Mouse (Mus musculus): ENCODE measurements around the gene Pik3c2b. TPM values are rescaled to one million over a fixed set of nuclear protein-coding genes. Genes with fewer than 3 reads are reported as not detected.

The Pik3c2b gene
- 7.1 TPM in 2 replicates for polyA plus RNA-seq (2014; fragmentation: Nextera tagmentation; extraction: Ambion mirVana)

GRCm38 (mm10) chr1:133045011-133045860 is at the start of gene Pik3c2b:
Pik3c2b (plus strand) TSS chr1:133045667.
- H3K4me2 ChIP-seq = peak within 1 kb of the TSS; percentile 97
- no peak for DNase-seq
- 2% methylated on average over 15 of the region's 15 CpGs for WGBS

GRCm38 (mm10) chr1:133000347-133000746 is 45.1 kb upstream of the Pik3c2b start:
- Histone ChIP-seq H3K27me3 (ENCODE audit: insufficient read depth, low read length) (no peaks in the 10 kb centered on the region), H3K4me2 (no peak overlapping the region), H3K4me1 (ENCODE audit: insufficient read depth) (no peaks in the 10 kb centered on the region), H3K9ac (no peak overlapping the region), H3K36me3 (ENCODE audit: insufficient read depth) (peaks cover 91% of the 10 kb centered on the region), H3K9me3 (ENCODE audit: low read depth, low read length) (no peaks in the 10 kb centered on the region), H3K4me3 (ENCODE audit: low read depth, low read length) (no peak overlapping the region), H3K27ac (ENCODE audit: low read depth) (no peak overlapping the region)
- ATAC-seq (ENCODE audit: insufficient read depth) = no peak
- no peak for DNase-seq
- no peak for TF ChIP-seq CTCF (IDR thresholded peaks at IDR 0.05; ENCODE audit: low read depth)
- 93% methylated on average over 6 of the region's 6 CpGs for WGBS

More at GRCm38 (mm10) chr1:133045011-133045860, at the start of gene Pik3c2b:
- TF ChIP-seq CTCF (IDR thresholded peaks at IDR 0.05; ENCODE audit: low read depth) = no peak
- Histone ChIP-seq H3K9ac (peak within 1 kb of the TSS; percentile 93), H3K36me3 (ENCODE audit: insufficient read depth) (no peaks in the 10 kb centered on the region), H3K4me1 (ENCODE audit: insufficient read depth) (no peaks in the 10 kb centered on the region), H3K9me3 (ENCODE audit: low read depth, low read length) (no peaks in the 10 kb centered on the region), H3K27me3 (ENCODE audit: insufficient read depth, low read length) (peaks cover 7% of the 10 kb centered on the region; the same call in 1 of the 2 replicates), H3K27ac (ENCODE audit: low read depth) (peak within 1 kb of the TSS; percentile 83), H3K4me3 (ENCODE audit: low read depth, low read length) (peak within 1 kb of the TSS; percentile 81)
- no peak for ATAC-seq (ENCODE audit: insufficient read depth)

GRCm38 (mm10) chr1:133006571-133006970 is 38.9 kb upstream of the Pik3c2b start:
- Histone ChIP-seq H3K4me2 (no peak overlapping the region), H3K4me3 (ENCODE audit: low read depth, low read length) (no peak overlapping the region), H3K9ac (no peak overlapping the region), H3K27ac (ENCODE audit: low read depth) (no peak overlapping the region), H3K36me3 (ENCODE audit: insufficient read depth) (peaks cover 74% of the 10 kb centered on the region), H3K9me3 (ENCODE audit: low read depth, low read length) (no peaks in the 10 kb centered on the region), H3K27me3 (ENCODE audit: insufficient read depth, low read length) (no peaks in the 10 kb centered on the region), H3K4me1 (ENCODE audit: insufficient read depth) (no peaks in the 10 kb centered on the region)
- no peak for TF ChIP-seq CTCF (IDR thresholded peaks at IDR 0.05; ENCODE audit: low read depth)
- DNase-seq (no peak), ATAC-seq (ENCODE audit: insufficient read depth) (no peak)
- WGBS = 92% methylated on average over 3 of the region's 3 CpGs

GRCm38 (mm10) chr1:133011955-133012841 is 33.3 kb upstream of the Pik3c2b start:
- DNase-seq = no peak
- no peak for TF ChIP-seq CTCF (IDR thresholded peaks at IDR 0.05; ENCODE audit: low read depth)
- 87% methylated on average over 12 of the region's 13 CpGs for WGBS
- H3K36me3 ChIP-seq (ENCODE audit: insufficient read depth) = peaks cover 77% of the 10 kb centered on the region
- H3K27me3 ChIP-seq (ENCODE audit: insufficient read depth, low read length) = no peaks in the 10 kb centered on the region
- H3K9me3 ChIP-seq (ENCODE audit: low read depth, low read length) = no peaks in the 10 kb centered on the region
- H3K4me1 ChIP-seq (ENCODE audit: insufficient read depth) = no peaks in the 10 kb centered on the region
- no peak overlapping the region for H3K9ac ChIP-seq
- H3K27ac ChIP-seq (ENCODE audit: low read depth) = no peak overlapping the region
- no peak overlapping the region for H3K4me2 ChIP-seq
- ATAC-seq (ENCODE audit: insufficient read depth) = no peak
- no peak overlapping the region for H3K4me3 ChIP-seq (ENCODE audit: low read depth, low read length)

- TF ChIP-seq CTCF (IDR thresholded peaks at IDR 0.05; ENCODE audit: low read depth) = peak; percentile 12; the same call in 1 of the 2 replicates
- Histone ChIP-seq H3K4me2 (no peak overlapping the region), H3K9ac (no peak overlapping the region), H3K9me3 (ENCODE audit: low read depth, low read length) (no peaks in the 10 kb centered on the region), H3K4me1 (ENCODE audit: insufficient read depth) (no peaks in the 10 kb centered on the region), H3K27me3 (ENCODE audit: insufficient read depth, low read length) (no peaks in the 10 kb centered on the region), H3K4me3 (ENCODE audit: low read depth, low read length) (no peak overlapping the region), H3K27ac (ENCODE audit: low read depth) (no peak overlapping the region), H3K36me3 (ENCODE audit: insufficient read depth) (peaks cover 77% of the 10 kb centered on the region)
- ATAC-seq (ENCODE audit: insufficient read depth) (no peak), DNase-seq (no peak)
Observed at GRCm38 (mm10) chr1:133013331-133013730, 32.1 kb upstream of the Pik3c2b start.

- H3K9me3 ChIP-seq (ENCODE audit: low read depth, low read length) = no peaks in the 10 kb centered on the region
- peaks cover 76% of the 10 kb centered on the region for H3K36me3 ChIP-seq (ENCODE audit: insufficient read depth)
- H3K4me2 ChIP-seq = no peak overlapping the region
- no peak for ATAC-seq (ENCODE audit: insufficient read depth)
- TF ChIP-seq CTCF (IDR thresholded peaks at IDR 0.05; ENCODE audit: low read depth) = no peak
- H3K9ac ChIP-seq = no peak overlapping the region
- H3K4me3 ChIP-seq (ENCODE audit: low read depth, low read length) = no peak overlapping the region
- H3K27ac ChIP-seq (ENCODE audit: low read depth) = no peak overlapping the region
- no peaks in the 10 kb centered on the region for H3K27me3 ChIP-seq (ENCODE audit: insufficient read depth, low read length)
- no peaks in the 10 kb centered on the region for H3K4me1 ChIP-seq (ENCODE audit: insufficient read depth)
- 94% methylated on average over 1 of the region's 1 CpGs for WGBS
- DNase-seq = no peak
Observed at GRCm38 (mm10) chr1:133014196-133014595, 31.3 kb upstream of the Pik3c2b start.

Measured in lung, embryonic 14.5 days (tissue).